ENCODE assay signal across 24 mouse cellular contexts in genomic region chr3:133312850-133313249, GRCm38 (mm10). TPM values are rescaled to one million over a fixed set of nuclear protein-coding genes. Genes with fewer than 3 reads are reported as not detected.
DNase-seq lines count a peak whose midpoint lies in the region; ATAC-seq and TF ChIP-seq lines count a peak whose summit lies in the region.
"Had no signal": no experiment of that assay in that cellular context is flagged by ENCODE, and none has a peak within 500 bp of the region (broad histone marks: within the 10 kb centered on the region; RNA-seq: fewer than 3 reads in every experiment).

No protein-coding gene starts in this region.

- TF ChIP-seq CTCF in MEL (IDR thresholded peaks at IDR 0.05 in 2 of 3, conservative IDR thresholded peaks at IDR 0.05 in 1 of 3; ENCODE audit: control insufficient read depth in 1 of 3, insufficient read depth in 1 of 3, low read depth in 2 of 3, low read length in 3 of 3, poor library complexity in 1 of 3, severe bottlenecking in 1 of 3) = no peak

- peaks cover 3% of the 10 kb centered on the region; the same call in 1 of the 2 replicates for H3K36me3 ChIP-seq in liver, embryonic 12.5 days
- peaks cover 0 to 13% of the 10 kb centered on the region in 2 experiments; a peak in 2 of 4 replicates for H3K36me3 ChIP-seq in MEL (ENCODE audit: control insufficient read depth in 1 of 2, insufficient read depth in 2 of 2, low read length in 2 of 2)
- peaks cover 4% of the 10 kb centered on the region; the same call in 1 of the 2 replicates for H3K36me3 ChIP-seq in intestine, embryonic 16.5 days (ENCODE audit: control insufficient read depth, insufficient read depth, low read length)
- H3K36me3 ChIP-seq: embryonic facial prominence, embryonic 15.5 days had no signal

- H3K4me1 ChIP-seq in liver, embryonic 12.5 days = peaks cover 31% of the 10 kb centered on the region
- H3K4me1 ChIP-seq in MEL (ENCODE audit: control insufficient read depth in 1 of 2, insufficient read depth in 2 of 2, low read length in 2 of 2) = peaks cover 0 to 22% of the 10 kb centered on the region in 2 experiments; a peak in 2 of 4 replicates
- peaks cover 8% of the 10 kb centered on the region; the same call in 1 of the 2 replicates for H3K4me1 ChIP-seq in intestine, embryonic 16.5 days (ENCODE audit: control insufficient read depth, insufficient read depth, low read length)

- no peaks in the 10 kb centered on the region for H3K27me3 ChIP-seq in liver, embryonic 12.5 days (replicated peaks)
- H3K27me3 ChIP-seq in MEL (ENCODE audit: control insufficient read depth in 1 of 2, insufficient read depth in 2 of 2, low read length in 2 of 2) = no peaks in the 10 kb centered on the region
- no peaks in the 10 kb centered on the region for H3K27me3 ChIP-seq in intestine, embryonic 16.5 days (replicated peaks; ENCODE audit: control insufficient read depth, insufficient read depth, low read length)
- H3K27me3 ChIP-seq: embryonic facial prominence, embryonic 15.5 days; heart, embryonic 13.5 days; Patski had no signal

- DNase-seq in liver (peak; percentile 24), MEL (ENCODE audit: low read depth, low spot score) (peak; percentile 53)
- DNase-seq in thymus, postnatal 0 days (ENCODE audit: low spot score) = no peak
- DNase-seq in testis, postnatal 14 days (ENCODE audit: low spot score) = no peak
- no peak for DNase-seq in left cerebral cortex, postnatal 10 days (ENCODE audit: extremely low spot score in 1 of 2, low spot score in 2 of 2)
- DNase-seq: adrenal gland, adult 2 months; adrenal gland, postnatal 36 days; cerebellum, adult 11 months; cerebellum, adult 8-10 months; cerebellum, postnatal 14 days; embryo, embryonic 11 days; gastrocnemius, postnatal 36 days; heart, postnatal 4 days had no signal

- peaks cover 8% of the 10 kb centered on the region for H3K79me2 ChIP-seq in MEL (ENCODE audit: control insufficient read depth, insufficient read depth, low read length, poor library complexity)

- no peaks in the 10 kb centered on the region for H3K9me3 ChIP-seq in liver, embryonic 12.5 days (replicated peaks)
- H3K9me3 ChIP-seq in MEL (replicated peaks; ENCODE audit: insufficient read depth, low read length) = no peaks in the 10 kb centered on the region
- H3K9me3 ChIP-seq in intestine, embryonic 16.5 days (ENCODE audit: control insufficient read depth, low read length) = 0 out of 2 replicates have a peak, but pooled peaks cover 2% of the 10 kb centered on the region
- H3K9me3 ChIP-seq: embryonic facial prominence, embryonic 15.5 days had no signal

- H3K4me3 ChIP-seq in liver, embryonic 12.5 days = no peak overlapping the region
- H3K4me3 ChIP-seq in MEL (ENCODE audit: control insufficient read depth in 1 of 2, insufficient read depth in 1 of 2, low read depth in 2 of 2, low read length in 2 of 2) = no peak overlapping the region
- no peak overlapping the region for H3K4me3 ChIP-seq in intestine, embryonic 16.5 days (ENCODE audit: low read length)
- H3K4me3 ChIP-seq: embryonic facial prominence, embryonic 15.5 days; erythroblast, embryonic 14.5 days; forebrain, embryonic 10.5 days; heart, embryonic 13.5 days had no signal

- no peak overlapping the region for H3K27ac ChIP-seq in liver, embryonic 12.5 days
- no peak overlapping the region for H3K27ac ChIP-seq in MEL (ENCODE audit: control insufficient read depth, low read depth, low read length)
- no peak overlapping the region for H3K27ac ChIP-seq in intestine, embryonic 16.5 days (ENCODE audit: low read length)
- H3K27ac ChIP-seq: embryonic facial prominence, embryonic 15.5 days; forebrain, embryonic 10.5 days; heart, embryonic 13.5 days; hindbrain, embryonic 14.5 days had no signal

- 56% methylated on average over 6 of the region's 6 CpGs for WGBS in liver, embryonic 12.5 days (ENCODE audit: insufficient replicate concordance)
- 70% methylated on average over 6 of the region's 6 CpGs for WGBS in intestine, embryonic 16.5 days

- TF ChIP-seq RAD21 in MEL (IDR thresholded peaks at IDR 0.05; ENCODE audit: low read depth, low read length) = no peak

- TF ChIP-seq POLR2A in MEL (IDR thresholded peaks at IDR 0.05; ENCODE audit: control insufficient read depth in 1 of 2, insufficient read depth in 1 of 2, low read depth in 1 of 2, low read length in 2 of 2, poor library complexity in 1 of 2) = no peak

- intact Hi-C loops in left cerebral cortex, postnatal 10 days (cut with DNase I) = no loop called here

- H3K9ac ChIP-seq in liver, embryonic 12.5 days = no peak overlapping the region
- H3K9ac ChIP-seq in MEL (ENCODE audit: control insufficient read depth, low read depth, low read length, poor library complexity, severe bottlenecking) = no peak overlapping the region
- H3K9ac ChIP-seq in intestine, embryonic 16.5 days (ENCODE audit: low read depth, low read length) = no peak overlapping the region
- H3K9ac ChIP-seq: embryonic facial prominence, embryonic 15.5 days; heart, embryonic 13.5 days; hindbrain, embryonic 14.5 days had no signal

- ATAC-seq in liver, embryonic 12.5 days = no peak; the same call in 1 of the 2 replicates
- peak; percentile 2; the same call in 1 of the 2 replicates for ATAC-seq in intestine, embryonic 16.5 days
- peak; percentile 17 for ATAC-seq in megakaryocyte progenitor cell, adult 5-6 weeks (replicated peaks; ENCODE audit: poor library complexity)
- ATAC-seq: activated CD4-positive, CD25-positive, alpha-beta regulatory T cell, adult 4 months; CD4-positive, CD25-positive, alpha-beta regulatory T cell, adult 4 months; Patski had no signal

- peak; percentile 20 to 43; a peak in 1 of 4 replicates for TF ChIP-seq EP300 in MEL (IDR thresholded peaks at IDR 0.05; ENCODE audit: low read depth in 1 of 2, low read length in 2 of 2)

- no peak overlapping the region for H3K4me2 ChIP-seq in liver, embryonic 12.5 days
- H3K4me2 ChIP-seq in intestine, embryonic 16.5 days (ENCODE audit: low read depth, low read length) = no peak overlapping the region
- H3K4me2 ChIP-seq: embryonic facial prominence, embryonic 15.5 days; heart, embryonic 13.5 days; hindbrain, embryonic 14.5 days had no signal

TF ChIP-seq in MEL, 35 proteins besides CTCF, POLR2A, EP300 and RAD21:
- no peak for TF ChIP-seq USF2 (IDR thresholded peaks at IDR 0.05; ENCODE audit: borderline replicate concordance in 1 of 2, insufficient read depth in 1 of 2, low read depth in 1 of 2, low read length in 2 of 2)
- TF ChIP-seq ZC3H11A (IDR thresholded peaks at IDR 0.05; ENCODE audit: low read depth, low read length) = no peak
- TF ChIP-seq GATA1 (IDR thresholded peaks at IDR 0.05; ENCODE audit: low read depth, low read length) = peak; percentile 54
- no peak for TF ChIP-seq BHLHE40 (IDR thresholded peaks at IDR 0.05; ENCODE audit: borderline replicate concordance, low read depth, low read length)
- peak; percentile 40 for TF ChIP-seq TAL1 (IDR thresholded peaks at IDR 0.05; ENCODE audit: low read length)
- peak; percentile 65; the same call in 1 of the 2 replicates for TF ChIP-seq TCF12 (IDR thresholded peaks at IDR 0.05; ENCODE audit: low read depth, low read length)
- TF ChIP-seq MYC (IDR thresholded peaks at IDR 0.05; ENCODE audit: low read depth, low read length) = no peak
- no peak for TF ChIP-seq KAT2A (conservative IDR thresholded peaks at IDR 0.05; ENCODE audit: low read depth, low read length)
- peak; percentile 51; the same call in 1 of the 2 replicates for TF ChIP-seq ETS1 (IDR thresholded peaks at IDR 0.05; ENCODE audit: low read depth, low read length)

RNA-seq across cellular contexts. Expression of gene Ppa2, which starts 2.9 kb away (rescaled TPM):
- polyA plus RNA-seq in liver, embryonic 12.5 days (2016; fragmentation: Nextera tagmentation; extraction: Ambion mirVana) = 68.4 and 71.8 TPM in 2 replicates
- total RNA-seq in MEL (2012; rRNA removed) = 34.7 and 36.3 TPM in 2 replicates
- 10 to 100 TPM in 1 of 2 experiments, not detected in 1; 33.6 TPM for polyA plus RNA-seq in MEL (2012; ENCODE audit: insufficient read depth in 1 of 2, insufficient read length in 2 of 2, low read depth in 1 of 2, low replicate concordance in 2 of 2, missing spikeins in 1 of 2)
- 146 and 149 TPM in 2 replicates for polyA plus RNA-seq in intestine, embryonic 16.5 days (2015; fragmentation: Nextera tagmentation; extraction: Ambion mirVana)
- 74.3 and 77.4 TPM in 2 replicates for total RNA-seq in megakaryocyte progenitor cell, adult 5-6 weeks (2015)
- total RNA-seq in megakaryocyte progenitor cell, adult 5-6 weeks (2017) = 70.4 and 79.6 TPM in 2 replicates
- 79.3 and 87.2 TPM in 2 replicates for polyA plus RNA-seq in thymus, postnatal 0 days (2015; fragmentation: Nextera tagmentation; extraction: Ambion mirVana)
- 10 to 100 TPM; 48.2 to 53.9 TPM for total RNA-seq in left cerebral cortex, postnatal 10 days (2021)

Comparison
In these comparisons a context has a peak if more than half of its experiments do, and no peak if none do; other contexts are left out.
1. DNase-seq: peak in liver (single experiment) and MEL (single experiment); none in thymus, postnatal 0 days (single experiment), testis, postnatal 14 days (single experiment) and left cerebral cortex, postnatal 10 days (0 of 2).